Mouse (Mus musculus): ENCODE data around the gene Tmem203. TPM values are rescaled to one million over a fixed set of nuclear protein-coding genes. Genes with fewer than 3 reads are reported as not detected.

Tmem203 gene
- polyA plus RNA-seq, 1 experiment from 2014 or later, result 13.6 TPM

- Histone ChIP-seq H3K9me3 (ENCODE audit: control insufficient read depth, low read length) (no peaks in the 10 kb centered on the region), H3K4me3 (ENCODE audit: low read depth, low read length) (peak overlapping the region; percentile 91), H3K27me3 (ENCODE audit: control insufficient read depth, insufficient read depth, low read length) (no peaks in the 10 kb centered on the region), H3K9ac (ENCODE audit: low read length) (peak overlapping the region; percentile 70), H3K27ac (ENCODE audit: low read depth, low read length) (no peak overlapping the region), H3K4me2 (ENCODE audit: low read depth, low read length, severe bottlenecking) (peak overlapping the region; percentile 68), H3K4me1 (replicated peaks; ENCODE audit: control insufficient read depth, insufficient read depth, low read length) (peaks cover 18% of the 10 kb centered on the region), H3K36me3 (ENCODE audit: control insufficient read depth, insufficient read depth, low read length) (peaks cover 5% of the 10 kb centered on the region)
- DNase-seq (ENCODE audit: low spot score) (no peak), ATAC-seq (replicated peaks; ENCODE audit: low FRiP score) (peak; percentile 62)
- under 1% methylated on average over 28 of the region's 29 CpGs for WGBS
These were observed 17.3 kb downstream of the Tmem203 start for GRCm38 (mm10) chr2:25272515-25272914.

GRCm38 (mm10) chr2:25273010-25273409, 17.8 kb downstream of the Tmem203 start:
- Histone ChIP-seq H3K36me3 (ENCODE audit: control insufficient read depth, insufficient read depth, low read length) (peaks cover 5% of the 10 kb centered on the region), H3K27me3 (ENCODE audit: control insufficient read depth, insufficient read depth, low read length) (no peaks in the 10 kb centered on the region), H3K4me2 (ENCODE audit: low read depth, low read length, severe bottlenecking) (peak overlapping the region; percentile 68), H3K4me3 (ENCODE audit: low read depth, low read length) (peak overlapping the region; percentile 91), H3K9me3 (ENCODE audit: control insufficient read depth, low read length) (no peaks in the 10 kb centered on the region), H3K9ac (ENCODE audit: low read length) (peak overlapping the region; percentile 70), H3K4me1 (replicated peaks; ENCODE audit: control insufficient read depth, insufficient read depth, low read length) (peaks cover 18% of the 10 kb centered on the region), H3K27ac (ENCODE audit: low read depth, low read length) (no peak overlapping the region)
- WGBS, result 39% methylated on average over 16 of the region's 16 CpGs
- DNase-seq (ENCODE audit: low spot score) (no peak), ATAC-seq (replicated peaks; ENCODE audit: low FRiP score) (no peak)

GRCm38 (mm10) chr2:25278928-25279882, 24.0 kb downstream of the Tmem203 start:
- Histone ChIP-seq H3K4me1 (replicated peaks; ENCODE audit: control insufficient read depth, insufficient read depth, low read length) (no peaks in the 10 kb centered on the region), H3K9me3 (ENCODE audit: control insufficient read depth, low read length) (no peaks in the 10 kb centered on the region), H3K9ac (ENCODE audit: low read length) (no peak overlapping the region), H3K36me3 (ENCODE audit: control insufficient read depth, insufficient read depth, low read length) (peaks cover 12% of the 10 kb centered on the region), H3K27ac (ENCODE audit: low read depth, low read length) (no peak overlapping the region), H3K27me3 (ENCODE audit: control insufficient read depth, insufficient read depth, low read length) (no peaks in the 10 kb centered on the region), H3K4me2 (ENCODE audit: low read depth, low read length, severe bottlenecking) (no peak overlapping the region), H3K4me3 (ENCODE audit: low read depth, low read length) (no peak overlapping the region)
- peak; percentile 89 for DNase-seq (ENCODE audit: low spot score)
- WGBS, result 63% methylated on average over 13 of the region's 13 CpGs
- ATAC-seq (replicated peaks; ENCODE audit: low FRiP score), result no peak; the same call in 1 of the 2 replicates

DNA sequence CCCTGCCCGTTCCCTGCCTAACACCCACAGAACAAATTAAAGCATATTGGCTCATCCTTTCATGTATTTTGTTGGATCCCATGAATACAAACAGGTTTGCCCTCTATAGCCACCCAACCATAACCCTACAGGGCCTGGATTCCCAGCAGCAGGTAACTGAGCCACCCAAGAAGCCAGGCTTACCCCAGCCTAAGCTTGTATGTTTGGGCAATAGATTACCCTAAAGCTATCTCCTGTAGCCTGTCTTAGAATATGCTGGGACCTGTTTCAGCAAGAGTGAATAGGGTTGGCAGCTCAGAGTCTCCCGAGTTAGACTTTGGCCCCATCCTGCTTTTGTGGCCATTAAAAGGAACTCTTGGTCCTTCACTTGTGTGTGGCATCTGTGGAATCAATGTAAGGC, 30.3 kb downstream of the Tmem203 start:
- Histone ChIP-seq H3K4me3 (ENCODE audit: low read depth, low read length) (no peak overlapping the region), H3K9me3 (ENCODE audit: control insufficient read depth, low read length) (no peaks in the 10 kb centered on the region), H3K27me3 (ENCODE audit: control insufficient read depth, insufficient read depth, low read length) (peaks cover 27% of the 10 kb centered on the region), H3K4me1 (replicated peaks; ENCODE audit: control insufficient read depth, insufficient read depth, low read length) (no peaks in the 10 kb centered on the region), H3K36me3 (ENCODE audit: control insufficient read depth, insufficient read depth, low read length) (peaks cover 7% of the 10 kb centered on the region; the same call in 1 of the 2 replicates), H3K9ac (ENCODE audit: low read length) (no peak overlapping the region), H3K27ac (ENCODE audit: low read depth, low read length) (no peak overlapping the region), H3K4me2 (ENCODE audit: low read depth, low read length, severe bottlenecking) (no peak overlapping the region)
- WGBS, result 97% methylated on average over 2 of the region's 2 CpGs
- no peak for DNase-seq (ENCODE audit: low spot score)
- ATAC-seq (replicated peaks; ENCODE audit: low FRiP score), result no peak

GRCm38 (mm10) chr2:25286314-25286713, 31.1 kb downstream of the Tmem203 start:
- ATAC-seq (replicated peaks; ENCODE audit: low FRiP score) (no peak), DNase-seq (ENCODE audit: low spot score) (no peak)
- Histone ChIP-seq H3K9me3 (ENCODE audit: control insufficient read depth, low read length) (no peaks in the 10 kb centered on the region), H3K4me1 (replicated peaks; ENCODE audit: control insufficient read depth, insufficient read depth, low read length) (no peaks in the 10 kb centered on the region; the same call in 1 of the 2 replicates), H3K4me3 (ENCODE audit: low read depth, low read length) (no peak overlapping the region), H3K4me2 (ENCODE audit: low read depth, low read length, severe bottlenecking) (no peak overlapping the region), H3K27ac (ENCODE audit: low read depth, low read length) (no peak overlapping the region), H3K36me3 (ENCODE audit: control insufficient read depth, insufficient read depth, low read length) (peaks cover 7% of the 10 kb centered on the region; the same call in 1 of the 2 replicates), H3K27me3 (ENCODE audit: control insufficient read depth, insufficient read depth, low read length) (peaks cover 35% of the 10 kb centered on the region), H3K9ac (ENCODE audit: low read length) (no peak overlapping the region)
- WGBS, result 88% methylated on average over 1 of the region's 1 CpGs

DNA sequence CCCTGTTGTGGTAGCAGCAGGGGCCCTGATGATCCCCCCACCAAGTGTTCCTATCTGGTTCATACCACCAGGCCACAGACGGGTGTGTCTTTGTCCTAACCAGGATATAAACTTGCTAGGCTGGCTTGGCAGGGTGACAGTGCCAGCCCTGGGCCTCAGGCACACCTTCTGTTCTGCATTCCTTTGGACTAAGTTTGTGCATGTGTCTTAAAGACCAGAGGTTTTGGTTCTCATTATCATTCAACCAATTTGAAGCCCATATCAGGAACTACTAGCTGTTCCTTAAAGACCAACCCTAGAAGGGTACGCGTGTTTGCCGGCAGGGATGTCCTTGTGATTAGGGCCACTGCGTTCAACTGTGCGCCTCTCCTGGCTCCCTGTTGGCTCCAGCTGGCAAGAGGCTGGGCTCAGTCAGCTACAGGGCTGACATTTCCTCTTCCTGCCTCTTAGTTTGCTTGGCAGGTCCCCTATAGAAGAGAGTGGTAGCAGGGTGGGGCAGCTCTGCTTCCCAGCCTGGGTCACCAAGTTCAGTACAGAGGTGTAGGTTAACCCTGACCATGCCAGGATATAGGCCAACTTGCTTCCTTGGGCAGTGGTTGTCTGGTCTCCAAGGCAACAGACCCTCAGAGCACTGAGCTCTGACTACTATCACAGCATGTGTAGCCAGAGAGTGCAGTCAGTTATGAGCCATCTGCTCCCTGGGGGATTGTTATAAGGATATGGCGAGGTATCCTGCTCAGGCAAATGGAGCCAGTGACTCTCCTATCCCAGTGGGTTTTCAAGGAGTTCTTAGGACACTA, 31.8 kb downstream of the Tmem203 start:
- H3K4me1 ChIP-seq (replicated peaks; ENCODE audit: control insufficient read depth, insufficient read depth, low read length), result peaks cover 1% of the 10 kb centered on the region; the same call in 1 of the 2 replicates
- 54% methylated on average over 7 of the region's 7 CpGs for WGBS
- no peak overlapping the region for H3K27ac ChIP-seq (ENCODE audit: low read depth, low read length)
- H3K4me3 ChIP-seq (ENCODE audit: low read depth, low read length), result no peak overlapping the region
- no peak overlapping the region for H3K9ac ChIP-seq (ENCODE audit: low read length)
- H3K36me3 ChIP-seq (ENCODE audit: control insufficient read depth, insufficient read depth, low read length), result peaks cover 7% of the 10 kb centered on the region; the same call in 1 of the 2 replicates
- ATAC-seq (replicated peaks; ENCODE audit: low FRiP score) (no peak), DNase-seq (ENCODE audit: low spot score) (no peak)
- no peaks in the 10 kb centered on the region for H3K9me3 ChIP-seq (ENCODE audit: control insufficient read depth, low read length)
- no peak overlapping the region for H3K4me2 ChIP-seq (ENCODE audit: low read depth, low read length, severe bottlenecking)
- peaks cover 42% of the 10 kb centered on the region for H3K27me3 ChIP-seq (ENCODE audit: control insufficient read depth, insufficient read depth, low read length)

- no peaks in the 10 kb centered on the region for H3K9me3 ChIP-seq (ENCODE audit: control insufficient read depth, low read length)
- WGBS, result 82% methylated on average over 6 of the region's 6 CpGs
- no peak within 1 kb of the TSS for H3K4me3 ChIP-seq (ENCODE audit: low read depth, low read length)
- H3K27me3 ChIP-seq (ENCODE audit: control insufficient read depth, insufficient read depth, low read length), result peaks cover 52% of the 10 kb centered on the region
- DNase-seq (ENCODE audit: low spot score) (no peak), ATAC-seq (replicated peaks; ENCODE audit: low FRiP score) (no peak)
- H3K36me3 ChIP-seq (ENCODE audit: control insufficient read depth, insufficient read depth, low read length), result peaks cover 7% of the 10 kb centered on the region; the same call in 1 of the 2 replicates
- H3K4me1 ChIP-seq (replicated peaks; ENCODE audit: control insufficient read depth, insufficient read depth, low read length), result peaks cover 3% of the 10 kb centered on the region; the same call in 1 of the 2 replicates
- H3K27ac ChIP-seq (ENCODE audit: low read depth, low read length), result no peak within 1 kb of the TSS
- H3K9ac ChIP-seq (ENCODE audit: low read length), result no peak within 1 kb of the TSS
- no peak within 1 kb of the TSS for H3K4me2 ChIP-seq (ENCODE audit: low read depth, low read length, severe bottlenecking)
These were observed 32.8 kb downstream of the Tmem203 start, which contains the start of gene Tmem210 for GRCm38 (mm10) chr2:25287927-25288649. TSS of gene Tmem210 (plus strand) at chr2:25288145.
